Mouse (Mus musculus) kidney, adult 2 months (tissue): Measurements from ENCODE around the gene Tango6. TPM values are rescaled to one million over a fixed set of nuclear protein-coding genes. Genes with fewer than 3 reads are reported as not detected.

Experiments used
- DNase-seq: peaks from one replicate; pipeline ENCODE4 v3.0.0; 2021
- H3K27ac ChIP-seq: fragments of 200-500 bp; 2 replicates; pipeline ENCODE4 v1.5.1; 2012; ENCODE audit warnings: low read depth, low read length, control low read depth, inconsistent platforms; ENCODE audit not compliant: insufficient read depth
- H3K27me3 ChIP-seq: fragments of 200-500 bp; replicated peaks from 2 replicates; pipeline ENCODE4 v1.6.1; 2012; ENCODE audit warnings: mild to moderate bottlenecking, moderate library complexity, low read length, inconsistent platforms; ENCODE audit not compliant: control insufficient read depth, insufficient read depth
- H3K36me3 ChIP-seq: fragments of 200-500 bp; 2 replicates; pipeline ENCODE4 v1.6.1; 2012; ENCODE audit warnings: mild to moderate bottlenecking, moderate library complexity, low read length, inconsistent platforms; ENCODE audit not compliant: control insufficient read depth, insufficient read depth
- H3K4me1 ChIP-seq: fragments of 200-500 bp; 2 replicates; pipeline ENCODE4 v1.6.1; 2011; ENCODE audit warnings: low read length; ENCODE audit not compliant: control insufficient read depth, insufficient read depth
- H3K4me3 ChIP-seq: fragments of 200-500 bp; 2 replicates; pipeline ENCODE4 v1.5.1; 2011; ENCODE audit warnings: mild to moderate bottlenecking, low read depth, low read length, control low read depth; ENCODE audit not compliant: insufficient read depth
- CTCF ChIP-seq: fragments of 200-500 bp; conservative IDR thresholded peaks from 2 replicates; pipeline ENCODE4 v1.5.1; 2011; ENCODE audit warnings: low read depth, mild to moderate bottlenecking, control low read depth, low read length, moderate library complexity, mixed read lengths; ENCODE audit not compliant: insufficient read depth, insufficient read length
- POLR2A ChIP-seq: fragments of 200-500 bp; IDR thresholded peaks from one replicate; pipeline ENCODE4 v1.6.1; 2011; ENCODE audit warnings: low read depth, low read length, control low read depth
- WGBS: fragments of 180-500 bp; shearing (Covaris S2); methylation state at CpG from one replicate; pipeline ENCODE4 v1.1.7; 2018; 5-methylcytosine and 5-hydroxymethylcytosine counted together
- polyA plus RNA-seq: library from polyadenylated mRNA; depleted of rRNA; stranded (reverse); fragments of >200 nt; gene quantifications from 2 replicates; pipeline ENCODE4 v1.2.3, GENCODE M21; 2012

Tango6 gene
- polyA plus RNA-seq, 1 experiment = 6.1 TPM

DNA sequence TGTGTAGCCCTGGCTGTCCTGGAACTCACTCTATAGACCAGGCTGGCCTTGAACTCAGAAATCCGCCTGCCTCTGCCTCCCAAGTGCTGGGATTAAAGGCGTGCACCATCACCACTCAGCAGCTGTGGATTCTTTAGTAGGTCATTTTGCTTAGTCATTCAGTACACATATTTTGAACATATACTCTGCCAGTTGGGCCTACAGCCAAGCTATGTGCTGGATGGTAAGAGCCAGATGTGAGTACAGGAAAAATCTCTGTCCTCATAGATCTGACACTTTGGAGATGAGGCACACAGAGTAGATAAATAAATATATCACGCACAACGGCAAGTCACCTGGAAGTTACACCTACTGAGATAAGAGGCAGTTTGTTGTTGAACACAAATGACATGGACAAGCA lies 129.7 kb downstream of the Tango6 start:
- no peak for DNase-seq
- no peaks in the 10 kb centered on the region for H3K27me3 ChIP-seq
- peaks cover 9% of the 10 kb centered on the region for H3K4me1 ChIP-seq
- H3K4me3 ChIP-seq = no peak overlapping the region
- H3K36me3 ChIP-seq = no peaks in the 10 kb centered on the region
- TF ChIP-seq CTCF (no peak), POLR2A (no peak)
- H3K27ac ChIP-seq = no peak overlapping the region
- WGBS = 98% methylated on average over 4 of the region's 4 CpGs

DNA sequence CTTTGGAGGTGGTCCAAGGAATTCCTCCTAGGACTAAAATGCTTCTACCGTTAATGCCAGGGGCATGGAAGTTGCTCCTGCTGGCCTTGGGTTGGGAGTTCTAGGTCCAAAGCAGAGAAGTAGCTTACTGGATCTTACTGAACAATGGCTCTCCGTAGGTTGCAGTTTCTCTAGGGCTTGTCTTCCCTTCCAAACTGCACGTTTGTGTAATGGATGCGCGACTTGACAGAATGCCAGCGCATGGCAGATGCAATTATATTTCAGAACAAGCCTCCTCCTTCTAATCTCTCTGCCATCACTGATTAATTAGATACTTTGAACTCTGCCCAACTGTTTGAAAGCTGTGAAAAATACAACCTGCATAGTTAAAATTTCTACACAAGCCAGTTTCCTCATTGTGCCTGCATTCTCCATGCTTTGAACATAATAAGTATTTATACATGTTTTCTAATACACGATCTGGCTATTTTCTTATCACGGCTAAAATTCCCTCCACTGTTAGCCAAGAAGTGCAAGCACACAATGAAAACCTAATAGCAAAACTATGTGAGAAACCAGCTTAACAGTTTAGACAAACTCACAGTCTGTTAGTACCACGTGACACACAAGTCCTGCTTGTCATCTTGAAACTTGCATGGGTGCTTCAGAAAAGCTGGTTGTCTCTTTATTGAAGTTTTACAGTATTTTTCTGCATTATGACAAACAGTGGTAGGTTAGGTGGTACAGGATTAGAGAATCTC lies 133.7 kb downstream of the Tango6 start:
- Histone ChIP-seq H3K27ac (peak overlapping the region; percentile 32; the same call in 1 of the 2 replicates), H3K4me3 (no peak overlapping the region)

DNA sequence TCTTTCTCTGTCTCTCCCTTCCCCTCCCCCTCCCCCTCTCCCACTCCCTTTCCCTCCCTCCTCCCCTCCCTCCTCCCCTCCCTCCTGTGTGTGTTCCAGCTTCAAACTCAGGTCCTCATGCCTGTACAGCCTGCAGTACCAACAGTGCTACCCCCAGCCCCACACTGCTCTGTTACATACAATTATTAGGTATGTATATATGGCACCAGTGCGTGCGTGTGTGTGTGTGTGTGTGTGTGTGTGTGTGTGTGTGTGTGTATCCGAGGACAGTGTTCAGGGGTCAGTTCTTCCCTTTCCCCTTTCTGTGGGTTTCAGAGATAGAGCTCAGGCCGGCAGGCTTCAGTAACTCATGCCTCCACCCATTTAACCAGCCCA lies 134.3 kb downstream of the Tango6 start:
- H3K4me1 ChIP-seq = peaks cover 22% of the 10 kb centered on the region
- TF ChIP-seq CTCF (no peak), POLR2A (no peak)
- 68% methylated on average over 4 of the region's 4 CpGs for WGBS

More for the DNA sequence above, 133.7 kb downstream of the Tango6 start:
- TF ChIP-seq POLR2A = no peak
- TF ChIP-seq CTCF = no peak
- peaks cover 22% of the 10 kb centered on the region for H3K4me1 ChIP-seq
- 43% methylated on average over 9 of the region's 9 CpGs for WGBS
- peak; percentile 72 for DNase-seq
- no peaks in the 10 kb centered on the region for H3K36me3 ChIP-seq
- no peaks in the 10 kb centered on the region for H3K27me3 ChIP-seq

DNA sequence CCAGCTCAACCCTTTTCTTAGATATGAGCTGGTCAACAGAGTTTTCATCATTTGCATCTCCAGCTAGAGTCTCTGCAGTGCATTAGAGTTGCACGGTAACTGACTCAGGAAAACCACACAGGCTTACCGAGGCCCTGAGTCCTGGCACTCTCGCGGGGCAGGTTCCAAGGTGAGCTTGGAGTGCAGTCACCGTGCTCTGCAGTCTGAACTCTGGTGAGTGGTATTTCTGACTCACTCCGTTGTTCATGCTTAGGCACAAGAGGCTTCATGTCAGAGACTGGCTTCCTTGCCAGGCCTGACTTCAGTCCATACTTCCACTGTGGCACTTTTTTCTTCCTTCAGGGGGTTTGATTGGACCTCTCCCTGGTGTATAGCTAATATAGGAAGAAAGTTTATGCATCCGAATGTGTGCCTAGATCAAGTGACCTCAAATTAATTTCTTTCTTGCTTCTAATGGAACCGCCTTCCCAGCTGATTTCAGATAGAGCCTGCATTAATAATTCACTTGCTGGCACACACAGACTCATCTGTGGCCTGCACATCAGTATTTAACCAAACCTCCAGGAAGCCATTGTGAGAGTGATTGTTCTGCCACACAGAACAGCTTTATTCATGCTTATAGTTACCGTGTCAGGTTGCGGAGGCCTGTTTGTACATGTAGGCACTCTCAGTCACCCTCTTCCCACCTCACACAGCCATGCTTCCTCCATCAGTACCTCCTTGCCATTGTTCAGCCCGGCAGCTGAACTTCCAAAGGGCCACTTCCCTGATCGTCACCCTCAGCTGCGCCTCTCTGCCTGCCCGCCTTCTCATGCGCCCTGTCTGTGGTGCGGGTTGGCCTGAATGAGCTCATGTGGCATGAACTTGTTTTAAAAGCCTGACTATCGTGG lies 136.0 kb downstream of the Tango6 start:
- Histone ChIP-seq H3K4me3 (no peak overlapping the region), H3K4me1 (peaks cover 22% of the 10 kb centered on the region), H3K36me3 (no peaks in the 10 kb centered on the region), H3K27ac (peak overlapping the region; percentile 27), H3K27me3 (no peaks in the 10 kb centered on the region)
- TF ChIP-seq POLR2A (no peak), CTCF (no peak)
- DNase-seq = peak; percentile 67
- WGBS = 54% methylated on average over 17 of the region's 17 CpGs

More for the DNA sequence above, 134.3 kb downstream of the Tango6 start:
- no peaks in the 10 kb centered on the region for H3K36me3 ChIP-seq
- H3K4me3 ChIP-seq = no peak overlapping the region
- no peaks in the 10 kb centered on the region for H3K27me3 ChIP-seq
- no peak for DNase-seq
- H3K27ac ChIP-seq = no peak overlapping the region

DNA sequence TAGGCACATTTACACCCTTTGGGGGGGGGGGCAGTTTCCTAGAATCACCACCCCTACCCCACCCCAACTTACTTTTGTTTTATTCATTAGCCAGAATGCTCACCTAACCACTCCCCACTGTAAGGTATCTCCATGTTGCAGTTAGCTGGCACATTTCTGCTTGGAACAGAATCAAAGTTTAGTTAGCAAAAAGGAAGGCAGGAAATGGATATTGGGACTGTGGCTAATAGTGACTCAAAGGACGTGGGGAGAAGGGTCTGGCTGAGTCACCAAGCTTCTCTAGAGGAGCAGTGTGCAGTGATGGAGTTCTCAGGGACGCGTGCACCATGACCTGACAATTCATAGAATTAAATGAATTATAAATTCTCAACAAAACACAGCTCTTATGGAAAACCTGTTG lies 136.7 kb downstream of the Tango6 start:
- TF ChIP-seq CTCF = no peak
- no peak for TF ChIP-seq POLR2A
- no peak overlapping the region for H3K4me3 ChIP-seq
- no peaks in the 10 kb centered on the region for H3K27me3 ChIP-seq
- peak overlapping the region; percentile 27; the same call in 1 of the 2 replicates for H3K27ac ChIP-seq
- peak; percentile 33 for DNase-seq
- 72% methylated on average over 3 of the region's 3 CpGs for WGBS
- peaks cover 22% of the 10 kb centered on the region for H3K4me1 ChIP-seq
- no peaks in the 10 kb centered on the region for H3K36me3 ChIP-seq

- Histone ChIP-seq H3K4me1 (peaks cover 22% of the 10 kb centered on the region), H3K27me3 (no peaks in the 10 kb centered on the region), H3K36me3 (no peaks in the 10 kb centered on the region), H3K27ac (no peak overlapping the region), H3K4me3 (no peak overlapping the region)
- WGBS = 54% methylated on average over 14 of the region's 14 CpGs
- TF ChIP-seq CTCF = no peak
- TF ChIP-seq POLR2A = no peak
- peak; percentile 56 for DNase-seq
Observed at GRCm38 (mm10) chr8:106820553-106821515, 138.0 kb downstream of the Tango6 start.
